Mouse (Mus musculus) right cerebral cortex, postnatal 4 days (tissue): Measurements from ENCODE around the gene Psma5.

Experiments
- DNase-seq: peaks from one replicate; pipeline ENCODE4 v3.0.0-alpha.2; 2022

The Psma5 gene

DNA sequence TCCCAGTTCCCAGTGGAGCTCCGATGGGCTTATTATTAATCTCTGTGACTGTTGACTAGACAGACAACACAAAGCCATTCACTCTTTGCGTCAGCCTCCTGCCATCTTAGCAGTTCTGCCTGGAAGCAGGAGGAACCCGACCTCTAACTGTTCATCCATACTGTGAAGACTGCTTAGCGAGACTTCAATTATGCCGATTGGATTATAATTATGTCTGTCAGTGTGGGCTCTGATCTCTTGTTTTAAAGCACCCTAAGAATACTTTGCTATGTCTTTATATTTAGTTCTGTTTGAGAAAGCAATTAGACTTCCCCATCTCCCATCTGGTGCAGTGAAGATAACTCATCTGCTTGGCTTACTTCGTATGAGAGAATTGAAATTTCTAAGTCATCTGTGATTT, 50.8 kb downstream of the Psma5 start:
- DNase-seq = no peak

DNA sequence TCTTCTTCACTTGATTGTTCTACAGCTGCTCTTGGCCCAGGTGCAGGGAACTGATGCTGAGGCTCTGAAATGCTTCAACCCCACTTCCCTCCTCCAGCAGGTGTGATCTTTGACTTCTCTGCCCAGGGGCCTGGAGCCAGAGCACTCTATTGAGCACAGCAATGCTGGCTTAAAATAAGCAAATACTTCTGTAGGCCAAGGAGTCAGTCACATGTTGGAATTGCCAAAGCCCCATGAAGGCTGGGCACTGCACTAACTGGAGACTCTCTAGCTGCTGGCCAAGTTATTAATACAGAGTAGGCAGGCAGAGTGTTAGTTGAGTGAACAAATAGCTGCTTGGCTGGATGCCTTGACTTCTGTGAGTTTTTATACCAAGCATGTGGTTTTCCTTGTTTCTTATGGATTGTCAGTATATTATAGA, 54.2 kb downstream of the Psma5 start:
- no peak for DNase-seq

- DNase-seq = no peak
Measured at GRCm38 (mm10) chr3:108311688-108312087, 55.0 kb downstream of the Psma5 start.

GRCm38 (mm10) chr3:108312414-108312813, 55.7 kb downstream of the Psma5 start:
- DNase-seq = no peak

GRCm38 (mm10) chr3:108313138-108313537, 56.4 kb downstream of the Psma5 start:
- DNase-seq = no peak

- DNase-seq = no peak
Measured at GRCm38 (mm10) chr3:108314038-108314675, 57.4 kb downstream of the Psma5 start.

DNA sequence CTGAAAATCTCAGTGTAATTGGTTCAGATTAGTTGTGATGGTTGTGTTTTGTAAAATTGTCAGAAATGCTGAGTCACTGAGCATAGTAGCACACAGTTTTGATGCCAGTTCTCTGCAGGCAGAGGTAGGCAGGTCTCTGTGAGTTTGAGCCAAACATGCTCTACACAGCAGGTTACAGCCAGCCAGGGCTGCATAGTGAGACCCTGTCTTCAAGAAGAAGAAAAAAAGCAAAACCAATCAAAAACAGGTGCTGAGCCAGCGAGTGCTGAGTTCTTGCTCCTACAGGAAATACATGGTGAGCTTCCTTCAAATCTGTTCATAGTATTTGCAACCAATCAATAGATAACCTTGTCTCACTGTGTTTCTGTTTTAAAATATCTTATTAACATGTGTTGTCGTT, 61.8 kb downstream of the Psma5 start:
- DNase-seq = no peak

GRCm38 (mm10) chr3:108321671-108322070, 64.9 kb downstream of the Psma5 start:
- no peak for DNase-seq

DNA sequence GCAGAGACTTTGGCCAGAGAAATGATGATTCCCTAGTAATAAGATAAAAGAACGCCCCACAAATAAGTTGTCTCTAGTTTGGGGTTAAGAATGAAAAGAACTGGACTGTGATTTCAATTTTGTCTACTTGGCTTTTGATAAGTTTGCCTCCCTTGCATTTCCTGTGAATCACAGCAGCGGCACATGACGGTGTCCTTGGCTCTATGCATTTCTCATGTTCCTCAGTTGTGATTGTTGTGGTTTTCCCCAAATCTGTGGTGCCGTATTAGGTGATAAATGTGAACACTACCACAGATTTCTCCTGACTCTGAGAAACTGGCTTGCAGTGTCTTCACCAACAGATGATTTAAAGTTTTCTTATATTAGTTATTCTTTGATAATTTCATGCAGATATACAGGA, 65.4 kb downstream of the Psma5 start:
- no peak for DNase-seq

GRCm38 (mm10) chr3:108322962-108323361, 66.2 kb downstream of the Psma5 start:
- no peak for DNase-seq

DNA sequence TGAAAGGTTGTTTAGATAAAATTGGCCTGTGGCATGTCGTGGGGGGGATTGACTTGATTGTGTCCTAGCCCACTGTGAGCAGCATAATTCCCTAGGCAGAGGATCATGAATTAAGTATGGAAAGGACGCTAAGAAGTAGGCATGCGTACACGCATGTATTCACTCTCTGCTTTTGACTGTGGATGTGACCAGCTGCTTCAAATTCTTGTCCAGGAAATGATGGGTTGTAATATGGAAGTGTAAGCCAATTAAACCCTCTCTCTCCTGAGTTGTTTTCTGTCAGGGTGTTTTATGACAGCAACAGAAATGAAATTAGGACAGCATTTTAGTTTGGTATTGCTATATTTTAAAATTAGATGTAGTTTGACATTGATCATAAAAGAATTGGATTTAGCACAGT, 68.1 kb downstream of the Psma5 start:
- no peak for DNase-seq

DNA sequence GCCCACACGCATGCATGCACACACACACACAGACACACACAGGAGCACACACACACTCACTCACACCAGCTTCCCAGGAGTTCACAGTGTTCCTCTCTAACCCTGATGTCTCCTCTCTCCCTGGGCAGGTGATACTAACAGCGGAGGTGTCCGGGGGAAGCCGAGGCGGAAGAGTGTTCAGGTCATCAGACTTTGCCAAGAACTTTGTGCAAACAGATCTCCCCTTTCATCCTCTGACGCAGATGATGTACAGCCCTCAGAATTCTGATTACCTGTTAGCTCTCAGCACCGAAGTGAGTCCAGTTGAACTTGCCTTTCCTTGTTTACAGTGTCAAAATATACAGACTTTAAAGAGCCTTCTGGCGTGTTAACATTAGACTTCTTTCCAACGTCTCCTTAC, 68.8 kb downstream of the Psma5 start:
- no peak for DNase-seq

- no peak for DNase-seq
Measured at GRCm38 (mm10) chr3:108327275-108327674, 70.5 kb downstream of the Psma5 start.

GRCm38 (mm10) chr3:108327916-108328315, 71.2 kb downstream of the Psma5 start:
- DNase-seq = no peak

DNA sequence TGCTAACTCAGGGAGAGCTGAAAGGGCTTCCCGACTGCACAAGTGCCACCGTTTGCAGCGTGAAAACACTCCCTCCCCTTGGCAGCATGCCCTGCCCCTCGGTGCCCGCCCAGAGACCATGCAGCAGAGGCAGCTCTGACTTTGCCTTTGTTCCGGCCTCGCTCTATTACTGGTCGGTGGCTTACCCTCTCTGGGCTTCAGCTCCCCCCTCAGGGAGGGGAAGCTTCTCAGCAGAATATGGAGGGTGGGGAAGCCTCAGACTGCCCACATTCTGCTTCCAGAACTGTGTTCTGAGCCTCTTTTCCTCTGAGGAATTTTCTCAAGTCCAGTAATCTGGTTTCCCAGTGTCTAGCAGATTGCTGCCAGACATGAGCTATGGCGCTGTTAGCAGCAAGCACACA, 71.7 kb downstream of the Psma5 start:
- DNase-seq = peak; percentile 73
